In the genomic region with DNA sequence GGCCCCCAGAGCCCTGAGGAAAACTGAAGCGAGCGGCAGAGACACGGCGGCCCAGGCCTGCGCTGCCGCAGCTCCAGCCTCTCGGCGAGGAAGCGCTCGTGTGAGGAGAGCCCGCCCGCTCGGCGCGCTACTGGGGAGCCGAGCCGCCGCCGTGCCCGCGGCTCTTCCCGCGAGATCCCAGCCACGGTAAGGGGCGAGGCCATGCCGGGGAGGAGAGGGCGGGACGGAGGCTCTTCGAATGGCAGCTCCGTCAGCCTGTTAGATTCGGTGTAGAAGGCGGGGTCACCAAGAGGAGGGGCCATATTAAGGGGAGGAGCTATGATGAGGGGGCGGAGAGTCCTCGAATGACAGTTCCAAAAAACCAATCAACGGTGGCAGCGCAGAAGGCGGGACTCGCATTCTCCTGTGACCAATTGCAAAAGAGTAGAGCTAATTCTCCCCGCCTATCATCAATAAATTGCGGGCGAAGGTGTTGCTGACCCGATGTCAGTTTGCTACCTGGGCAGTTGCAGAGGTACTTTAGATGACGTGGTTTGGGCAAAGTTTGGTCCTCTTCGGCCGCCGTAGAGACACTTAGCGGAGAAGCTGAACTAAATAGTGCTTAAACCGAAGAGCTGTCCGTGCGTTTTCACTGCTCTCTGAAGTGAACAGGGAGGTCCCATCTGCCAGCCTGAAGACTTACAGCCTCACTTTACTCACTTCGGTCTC, we compare ENCODE assay signal across 8 mouse cellular contexts. TPM values are rescaled to one million over a fixed set of nuclear protein-coding genes. Genes with fewer than 3 reads are reported as not detected.
DNase-seq lines count a peak whose midpoint lies in the region; ATAC-seq and TF ChIP-seq lines count a peak whose summit lies in the region.

Gene Glce (minus strand): TSS at position 148 of the 708 bp plus-strand sequence.

- H3K4me3 ChIP-seq in bone marrow, adult 2 months (replicated peaks; ENCODE audit: control insufficient read depth, low read depth, low read length): peak within 1 kb of the TSS; percentile 81
- peak within 1 kb of the TSS; percentile 86 for H3K4me3 ChIP-seq in embryonic facial prominence, embryonic 15.5 days (replicated peaks)
- peak within 1 kb of the TSS; percentile 90 for H3K4me3 ChIP-seq in limb, embryonic 14.5 days (replicated peaks; ENCODE audit: low read length)
- H3K4me3 ChIP-seq in midbrain, postnatal 0 days (ENCODE audit: low read depth, low read length): peak within 1 kb of the TSS; percentile 72

- no peaks in the 10 kb centered on the region; the same call in 1 of the 2 replicates for H3K4me1 ChIP-seq in bone marrow, adult 2 months (ENCODE audit: control insufficient read depth, insufficient read depth, low read length)
- H3K4me1 ChIP-seq in embryonic facial prominence, embryonic 15.5 days: peaks cover 13% of the 10 kb centered on the region
- H3K4me1 ChIP-seq in limb, embryonic 14.5 days (ENCODE audit: control insufficient read depth, insufficient read depth, low read length): peaks cover 9% of the 10 kb centered on the region
- H3K4me1 ChIP-seq in midbrain, postnatal 0 days (ENCODE audit: insufficient read depth, low read length): 0 out of 2 replicates have a peak, but pooled peaks cover 6% of the 10 kb centered on the region

- TF ChIP-seq POLR2A in bone marrow, adult 2 months (IDR thresholded peaks at IDR 0.05; ENCODE audit: borderline replicate concordance, control insufficient read depth, low read depth, low read length): peak; percentile 94
- TF ChIP-seq POLR2A in limb, embryonic 14.5 days (IDR thresholded peaks at IDR 0.05; ENCODE audit: borderline replicate concordance, extremely low read depth, insufficient read depth, insufficient read length): peak; percentile 99

- H3K27ac ChIP-seq in bone marrow, adult 2 months (ENCODE audit: control insufficient read depth, insufficient read depth, low read depth, low read length, poor library complexity): peak within 1 kb of the TSS; percentile 45; the same call in 1 of the 2 replicates
- H3K27ac ChIP-seq in embryonic facial prominence, embryonic 15.5 days (replicated peaks): peak within 1 kb of the TSS; percentile 96
- H3K27ac ChIP-seq in limb, embryonic 14.5 days (replicated peaks; ENCODE audit: low read depth, low read length): peak within 1 kb of the TSS; percentile 94
- peak within 1 kb of the TSS; percentile 92 for H3K27ac ChIP-seq in midbrain, postnatal 0 days (ENCODE audit: low read depth, low read length)

- no peaks in the 10 kb centered on the region for H3K36me3 ChIP-seq in embryonic facial prominence, embryonic 15.5 days
- no peaks in the 10 kb centered on the region for H3K36me3 ChIP-seq in limb, embryonic 14.5 days (ENCODE audit: control insufficient read depth, insufficient read depth, low read length)
- H3K36me3 ChIP-seq in midbrain, postnatal 0 days (ENCODE audit: insufficient read depth, low read length): no peaks in the 10 kb centered on the region

- TF ChIP-seq CTCF in bone marrow, adult 2 months (IDR thresholded peaks at IDR 0.05; ENCODE audit: control insufficient read depth, insufficient read depth, low read length): no peak
- no peak; the same call in 1 of the 2 replicates for TF ChIP-seq CTCF in midbrain, postnatal 0 days (IDR thresholded peaks at IDR 0.05)

- peak within 1 kb of the TSS; percentile 97 for H3K9ac ChIP-seq in embryonic facial prominence, embryonic 15.5 days
- peak within 1 kb of the TSS; percentile 93 for H3K9ac ChIP-seq in limb, embryonic 14.5 days (ENCODE audit: low read depth, low read length, severe bottlenecking)
- peak within 1 kb of the TSS; percentile 88 for H3K9ac ChIP-seq in midbrain, postnatal 0 days (replicated peaks; ENCODE audit: low read length, poor library complexity, severe bottlenecking)

- DNase-seq in 416B (ENCODE audit: low read depth): peak; percentile 98
- peak; percentile 98 for DNase-seq in heart, adult 8-10 months (ENCODE audit: low spot score)
- peak; percentile 100 for DNase-seq in kidney, adult 9 months
- peak; percentile 96 for DNase-seq in limb, embryonic 14.5 days (ENCODE audit: low spot score)
- DNase-seq in midbrain, postnatal 0 days (ENCODE audit: low spot score): peak; percentile 98
- peak; percentile 95 for DNase-seq in spleen, postnatal 14 days (ENCODE audit: low spot score in 2 of 2)

- ATAC-seq in embryonic facial prominence, embryonic 15.5 days (ENCODE audit: insufficient number of reproducible peaks, low FRiP score, low TSS enrichment, low read depth): peak; percentile 99
- peak; percentile 99 for ATAC-seq in limb, embryonic 14.5 days (ENCODE audit: low FRiP score, low read depth)
- ATAC-seq in midbrain, postnatal 0 days (ENCODE audit: low FRiP score): peak; percentile 99

- H3K4me2 ChIP-seq in embryonic facial prominence, embryonic 15.5 days (replicated peaks): peak within 1 kb of the TSS; percentile 83
- H3K4me2 ChIP-seq in limb, embryonic 14.5 days (replicated peaks; ENCODE audit: low read depth, low read length, severe bottlenecking): peak within 1 kb of the TSS; percentile 82
- H3K4me2 ChIP-seq in midbrain, postnatal 0 days (ENCODE audit: low read depth, low read length, poor library complexity, severe bottlenecking): peak within 1 kb of the TSS; percentile 66

- no peaks in the 10 kb centered on the region for H3K27me3 ChIP-seq in embryonic facial prominence, embryonic 15.5 days
- H3K27me3 ChIP-seq in limb, embryonic 14.5 days (ENCODE audit: control insufficient read depth, insufficient read depth, low read length): no peaks in the 10 kb centered on the region
- H3K27me3 ChIP-seq in midbrain, postnatal 0 days (ENCODE audit: insufficient read depth, low read length): no peaks in the 10 kb centered on the region

- H3K9me3 ChIP-seq in embryonic facial prominence, embryonic 15.5 days (replicated peaks): no peaks in the 10 kb centered on the region
- H3K9me3 ChIP-seq in limb, embryonic 14.5 days (ENCODE audit: control insufficient read depth, low read length): no peaks in the 10 kb centered on the region
- no peaks in the 10 kb centered on the region for H3K9me3 ChIP-seq in midbrain, postnatal 0 days (ENCODE audit: low read length)

- under 1% methylated on average over 51 of the region's 51 CpGs for WGBS in bone marrow, adult 2 months
- WGBS in embryonic facial prominence, embryonic 15.5 days: under 1% methylated on average over 51 of the region's 51 CpGs
- 0% methylated on average over 51 of the region's 51 CpGs for WGBS in limb, embryonic 14.5 days
- WGBS in midbrain, postnatal 0 days: under 1% methylated on average over 40 of the region's 51 CpGs

RNA-seq across cellular contexts. Expression of gene Glce, which starts in this region (rescaled TPM):
- polyA plus RNA-seq in bone marrow, adult 2 months (2011; ENCODE audit: insufficient read depth, insufficient read length, low replicate concordance, missing spikeins): 1.4 and 4.2 TPM in 2 replicates
- polyA plus RNA-seq in embryonic facial prominence, embryonic 15.5 days (2015; fragmentation: Nextera tagmentation; extraction: Ambion mirVana): 33.1 and 34.6 TPM in 2 replicates
- total RNA-seq in heart, adult 8-10 months (2022): 10 to 100 TPM in 3 of 4 experiments, 1 to 10 TPM in 1; 9.2 to 12.0 (median 11.0) TPM
- polyA plus RNA-seq in limb, embryonic 14.5 days (2012; rRNA removed): 16.5 and 17.9 TPM in 2 replicates
- polyA plus RNA-seq in limb, embryonic 14.5 days (2014; fragmentation: Nextera tagmentation; extraction: Ambion mirVana): 31.9 and 36.9 TPM in 2 replicates
- 36.0 and 41.7 TPM in 2 replicates for total RNA-seq in midbrain, postnatal 0 days (2014; rRNA removed)
- 15.0 and 15.5 TPM in 2 replicates for polyA plus RNA-seq in midbrain, postnatal 0 days (2015; fragmentation: Nextera tagmentation; extraction: Ambion mirVana)

Comparison
In these comparisons a context has a peak if more than half of its experiments do, and no peak if none do; other contexts are left out.
1. Peak in every context shown above with its lines: DNase-seq, ATAC-seq, H3K4me3 ChIP-seq and H3K27ac ChIP-seq.
2. H3K27ac ChIP-seq: peak in every context shown above with its lines; median percentile 96 in embryonic facial prominence, embryonic 15.5 days; 94 in limb, embryonic 14.5 days; 92 in midbrain, postnatal 0 days; 45 in bone marrow, adult 2 months.